Mouse (Mus musculus): ENCODE data around the gene Mmel1. TPM values are rescaled to one million over a fixed set of nuclear protein-coding genes. Genes with fewer than 3 reads are reported as not detected.

The Mmel1 gene
- polyA plus RNA-seq, 1 experiment from 2014 or later: 0.93 TPM

DNA sequence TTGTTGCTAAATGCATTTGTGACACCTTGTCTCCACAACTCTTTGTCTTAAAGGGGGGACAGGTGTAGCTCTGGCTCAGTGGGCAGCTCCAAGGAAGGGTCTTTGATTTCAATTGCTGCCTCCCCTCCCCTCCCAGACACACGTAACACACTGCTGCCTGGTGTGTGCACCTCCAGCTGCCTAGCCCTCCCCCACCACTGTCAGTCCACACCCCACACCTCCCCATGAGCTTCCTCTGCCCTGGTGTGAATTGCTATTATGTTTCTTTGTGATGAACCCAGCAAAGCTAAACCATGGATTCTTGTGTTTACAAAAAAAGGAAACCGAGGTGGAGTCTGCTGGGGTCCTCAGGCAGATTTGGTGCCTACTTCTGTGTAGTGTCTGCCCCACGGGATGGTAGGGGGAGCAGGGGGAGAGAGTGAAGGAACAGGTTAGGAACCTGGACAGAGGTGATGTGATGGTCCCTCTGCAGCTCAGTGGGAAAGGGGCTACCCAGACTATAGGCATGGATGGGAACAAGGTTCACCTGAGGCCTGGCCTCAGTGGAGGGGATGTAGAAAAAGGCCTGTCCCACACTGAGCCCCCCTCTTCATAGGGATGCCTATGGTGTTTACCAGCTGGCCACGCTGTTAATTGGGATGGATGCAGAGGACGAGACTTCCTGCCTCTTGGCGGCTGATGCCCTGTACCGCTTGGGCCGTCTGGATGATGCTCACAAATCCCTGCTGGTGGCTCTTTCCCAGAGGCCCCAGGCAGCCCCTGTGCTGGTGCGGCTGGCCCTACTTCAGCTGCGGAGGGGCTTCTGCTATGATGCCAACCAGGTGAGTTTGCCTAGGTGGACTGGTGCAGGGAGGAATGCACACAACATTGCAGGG is 11.8 kb upstream of the Mmel1 start:
- H3K27me3 ChIP-seq (replicated peaks; ENCODE audit: control insufficient read depth, insufficient read depth, low read length): no peaks in the 10 kb centered on the region
- H3K9ac ChIP-seq (ENCODE audit: low read depth, low read length): no peak overlapping the region
- WGBS: 80% methylated on average over 10 of the region's 10 CpGs

DNA sequence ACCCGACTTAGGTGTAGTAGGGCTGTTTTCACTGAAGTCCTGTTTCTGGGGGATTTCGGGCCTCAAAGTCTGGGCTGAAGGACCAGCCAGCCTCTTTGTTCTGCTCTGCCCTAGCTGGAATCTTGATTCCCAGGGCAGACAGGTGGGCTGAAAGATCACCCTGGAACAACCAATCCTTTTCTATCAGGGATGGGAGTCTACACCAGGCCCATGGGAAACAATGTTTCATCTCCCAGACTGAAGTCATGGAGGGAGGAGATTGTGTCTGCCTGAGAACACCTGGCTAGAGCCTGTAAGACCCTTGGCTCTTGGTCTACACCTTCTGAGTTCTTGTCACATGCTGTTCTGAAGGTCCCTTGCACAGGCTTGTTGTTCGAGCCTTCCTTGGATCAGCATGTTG is 10.8 kb upstream of the Mmel1 start:
- no peaks in the 10 kb centered on the region for H3K9me3 ChIP-seq (ENCODE audit: control insufficient read depth, low read length)
- H3K27ac ChIP-seq (ENCODE audit: low read depth, low read length): no peak overlapping the region
- no peak for ATAC-seq
- no peak overlapping the region for H3K4me3 ChIP-seq (ENCODE audit: low read length)
- H3K27me3 ChIP-seq (replicated peaks; ENCODE audit: control insufficient read depth, insufficient read depth, low read length): no peaks in the 10 kb centered on the region
- H3K4me1 ChIP-seq (ENCODE audit: control insufficient read depth, insufficient read depth, low read depth, low read length): peaks cover 6% of the 10 kb centered on the region; the same call in 1 of the 2 replicates
- H3K9ac ChIP-seq (ENCODE audit: low read depth, low read length): no peak overlapping the region
- 78% methylated on average over 3 of the region's 3 CpGs for WGBS
- H3K4me2 ChIP-seq (ENCODE audit: low read length): no peak overlapping the region
- H3K36me3 ChIP-seq (ENCODE audit: control insufficient read depth, insufficient read depth, low read length): no peaks in the 10 kb centered on the region

More for the DNA sequence above, 11.8 kb upstream of the Mmel1 start:
- no peaks in the 10 kb centered on the region for H3K36me3 ChIP-seq (ENCODE audit: control insufficient read depth, insufficient read depth, low read length)
- peaks cover 6% of the 10 kb centered on the region; the same call in 1 of the 2 replicates for H3K4me1 ChIP-seq (ENCODE audit: control insufficient read depth, insufficient read depth, low read depth, low read length)
- no peak for ATAC-seq
- no peak overlapping the region for H3K4me3 ChIP-seq (ENCODE audit: low read length)
- H3K4me2 ChIP-seq (ENCODE audit: low read length): no peak overlapping the region
- no peaks in the 10 kb centered on the region for H3K9me3 ChIP-seq (ENCODE audit: control insufficient read depth, low read length)
- no peak overlapping the region for H3K27ac ChIP-seq (ENCODE audit: low read depth, low read length)

DNA sequence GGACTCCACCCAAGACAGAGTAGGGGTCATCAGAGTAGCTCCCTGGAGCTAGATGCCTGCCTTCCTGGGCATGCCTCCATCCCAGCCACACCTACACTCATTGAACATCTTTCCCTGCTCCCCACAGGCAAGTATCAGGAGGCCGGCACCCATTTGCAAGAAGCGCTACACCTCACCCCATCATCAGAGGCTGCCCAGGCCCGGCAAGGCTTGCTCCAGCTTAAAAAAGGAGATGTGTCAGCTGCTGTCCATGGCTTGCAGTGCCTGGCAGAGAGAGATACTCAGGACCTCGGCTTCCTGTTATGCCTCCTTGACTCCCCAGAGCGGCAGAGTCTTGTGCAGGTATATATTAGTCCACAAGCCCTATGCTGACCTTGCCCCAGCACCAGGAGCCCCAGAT is 7.4 kb upstream of the Mmel1 start:
- no peak overlapping the region for H3K4me2 ChIP-seq (ENCODE audit: low read length)
- H3K27ac ChIP-seq (ENCODE audit: low read depth, low read length): no peak overlapping the region
- ATAC-seq: no peak
- H3K9ac ChIP-seq (ENCODE audit: low read depth, low read length): no peak overlapping the region
- H3K27me3 ChIP-seq (replicated peaks; ENCODE audit: control insufficient read depth, insufficient read depth, low read length): no peaks in the 10 kb centered on the region
- WGBS: 89% methylated on average over 5 of the region's 5 CpGs
- H3K4me3 ChIP-seq (ENCODE audit: low read length): no peak overlapping the region
- H3K9me3 ChIP-seq (ENCODE audit: control insufficient read depth, low read length): no peaks in the 10 kb centered on the region
- H3K36me3 ChIP-seq (ENCODE audit: control insufficient read depth, insufficient read depth, low read length): no peaks in the 10 kb centered on the region
- H3K4me1 ChIP-seq (ENCODE audit: control insufficient read depth, insufficient read depth, low read depth, low read length): peaks cover 13% of the 10 kb centered on the region

DNA sequence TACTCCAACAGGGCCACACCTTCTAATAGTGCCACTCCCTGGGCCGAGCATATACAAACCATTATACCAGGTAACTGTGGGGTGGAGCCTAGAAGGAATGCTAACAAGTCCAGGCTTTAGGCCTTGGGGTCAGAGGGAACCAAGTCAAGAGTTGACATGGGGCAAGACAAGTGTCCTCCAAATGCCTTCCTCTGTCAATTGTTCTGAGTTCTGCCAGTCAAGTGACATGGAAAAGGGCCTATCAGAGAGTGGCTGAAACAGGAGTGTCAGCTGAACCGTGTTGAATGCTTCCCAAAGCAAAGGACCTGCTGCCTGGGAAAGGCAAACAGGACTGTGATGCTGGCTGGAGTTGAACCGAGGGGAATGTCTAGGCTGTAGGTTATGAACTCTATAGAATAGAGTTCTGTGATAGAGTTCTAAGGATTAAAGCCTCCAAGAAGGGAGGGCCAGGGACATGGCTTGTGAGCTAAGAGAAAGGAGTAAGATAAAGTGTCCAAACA is 5.9 kb upstream of the Mmel1 start:
- H3K27me3 ChIP-seq (replicated peaks; ENCODE audit: control insufficient read depth, insufficient read depth, low read length): no peaks in the 10 kb centered on the region
- peaks cover 13% of the 10 kb centered on the region for H3K4me1 ChIP-seq (ENCODE audit: control insufficient read depth, insufficient read depth, low read depth, low read length)
- no peak overlapping the region for H3K4me2 ChIP-seq (ENCODE audit: low read length)
- no peaks in the 10 kb centered on the region for H3K36me3 ChIP-seq (ENCODE audit: control insufficient read depth, insufficient read depth, low read length)
- 84% methylated on average over 3 of the region's 3 CpGs for WGBS
- no peaks in the 10 kb centered on the region for H3K9me3 ChIP-seq (ENCODE audit: control insufficient read depth, low read length)
- H3K27ac ChIP-seq (ENCODE audit: low read depth, low read length): peak overlapping the region; percentile 76
- no peak overlapping the region for H3K9ac ChIP-seq (ENCODE audit: low read depth, low read length)
- no peak for ATAC-seq
- H3K4me3 ChIP-seq (ENCODE audit: low read length): no peak overlapping the region

DNA sequence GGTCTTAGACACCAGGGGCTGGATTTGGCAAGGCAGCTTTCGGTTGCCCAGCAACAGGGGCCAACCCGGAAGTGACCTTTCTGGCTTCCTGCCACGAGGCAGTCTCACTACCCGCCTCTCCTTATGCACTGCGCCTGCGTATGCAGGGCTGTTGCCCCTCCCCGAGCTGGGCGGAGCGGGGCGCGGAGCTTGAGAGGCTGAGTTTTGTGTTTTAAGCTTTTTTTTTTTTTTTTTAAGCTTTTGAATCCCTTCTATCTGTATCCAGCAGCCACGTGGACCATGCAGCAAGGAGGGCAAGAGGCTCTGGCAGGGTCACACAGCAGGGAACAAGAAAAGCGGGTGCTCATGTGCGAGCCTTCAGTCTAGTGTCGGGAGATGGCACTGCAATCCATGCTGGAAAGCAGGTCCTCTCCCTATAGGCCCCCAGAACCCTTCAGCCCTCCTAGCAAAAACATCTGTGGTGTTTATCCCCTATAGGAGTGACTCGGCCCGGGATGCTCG is 5.1 kb upstream of the Mmel1 start:
- Histone ChIP-seq H3K9ac (ENCODE audit: low read depth, low read length) (peak overlapping the region; percentile 61), H3K9me3 (ENCODE audit: control insufficient read depth, low read length) (no peaks in the 10 kb centered on the region), H3K4me2 (ENCODE audit: low read length) (peak overlapping the region; percentile 67), H3K4me3 (ENCODE audit: low read length) (peak overlapping the region; percentile 44), H3K27me3 (replicated peaks; ENCODE audit: control insufficient read depth, insufficient read depth, low read length) (no peaks in the 10 kb centered on the region), H3K4me1 (ENCODE audit: control insufficient read depth, insufficient read depth, low read depth, low read length) (peaks cover 13% of the 10 kb centered on the region), H3K27ac (ENCODE audit: low read depth, low read length) (peak overlapping the region; percentile 76), H3K36me3 (ENCODE audit: control insufficient read depth, insufficient read depth, low read length) (no peaks in the 10 kb centered on the region)
- ATAC-seq: peak; percentile 94
- under 1% methylated on average over 18 of the region's 18 CpGs for WGBS

DNA sequence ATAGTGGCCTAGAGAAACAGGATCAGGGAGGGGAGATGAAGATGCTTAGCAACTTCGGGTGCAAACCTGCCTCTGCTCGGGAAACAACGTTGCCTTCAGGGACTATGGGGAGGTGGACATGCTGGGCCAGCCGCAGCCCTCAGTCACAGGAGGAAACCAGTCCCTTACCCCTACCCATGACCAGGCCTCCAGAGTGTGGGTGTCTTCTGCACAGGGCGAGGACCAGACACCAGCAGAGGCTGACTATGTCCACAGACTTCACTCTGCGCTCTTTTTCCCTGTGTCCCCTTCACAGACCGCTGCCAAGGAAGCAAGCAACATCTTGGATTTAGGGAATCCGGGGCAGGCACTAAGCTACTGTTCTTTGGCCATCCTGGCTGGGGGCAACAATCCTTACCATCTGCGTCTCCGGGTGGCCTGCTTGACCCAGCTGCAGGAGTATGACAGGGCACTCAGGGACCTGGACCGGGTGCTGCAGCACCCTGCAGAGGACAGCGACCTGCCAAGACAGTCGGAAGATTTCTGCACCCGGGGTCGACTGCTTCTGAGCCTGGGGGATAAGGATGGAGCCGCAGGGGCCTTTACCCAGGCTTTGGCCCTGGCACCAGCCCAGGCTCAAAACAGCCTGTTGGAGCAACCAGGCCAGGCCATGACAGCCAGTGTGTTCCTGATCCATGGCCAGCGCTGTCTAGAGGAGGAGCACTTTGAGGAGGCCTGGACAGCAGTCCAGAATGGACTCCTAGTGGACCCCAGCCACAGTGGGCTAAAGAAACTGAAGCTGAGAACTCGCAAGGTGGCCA is 4.2 kb upstream of the Mmel1 start:
- Histone ChIP-seq H3K4me2 (ENCODE audit: low read length) (peak overlapping the region; percentile 67), H3K9ac (ENCODE audit: low read depth, low read length) (peak overlapping the region; percentile 61), H3K4me3 (ENCODE audit: low read length) (no peak overlapping the region; the same call in 1 of the 2 replicates), H3K36me3 (ENCODE audit: control insufficient read depth, insufficient read depth, low read length) (no peaks in the 10 kb centered on the region), H3K27ac (ENCODE audit: low read depth, low read length) (peak overlapping the region; percentile 76), H3K27me3 (replicated peaks; ENCODE audit: control insufficient read depth, insufficient read depth, low read length) (no peaks in the 10 kb centered on the region), H3K4me1 (ENCODE audit: control insufficient read depth, insufficient read depth, low read depth, low read length) (peaks cover 13% of the 10 kb centered on the region), H3K9me3 (ENCODE audit: control insufficient read depth, low read length) (no peaks in the 10 kb centered on the region)
- WGBS: 83% methylated on average over 18 of the region's 18 CpGs
- no peak for ATAC-seq

DNA sequence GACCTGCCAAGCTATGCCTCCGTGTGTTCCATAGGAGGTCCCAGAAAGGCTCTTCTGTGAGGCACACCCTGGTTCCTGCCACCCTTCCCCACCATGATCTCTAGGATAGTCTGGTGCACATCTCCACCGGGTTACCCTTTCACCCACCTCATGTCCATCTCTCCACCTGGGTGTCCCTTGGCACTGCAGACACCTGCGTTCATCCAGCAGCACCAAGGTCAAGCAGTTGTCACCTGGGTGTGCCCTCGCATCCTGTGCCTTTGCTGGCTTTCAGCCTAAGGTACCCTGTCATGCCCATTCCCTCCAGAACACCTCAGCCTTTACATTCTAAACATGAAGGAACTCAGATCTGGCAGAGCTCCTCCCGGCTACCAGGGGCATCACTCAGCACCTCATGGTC is 3.0 kb upstream of the Mmel1 start:
- no peaks in the 10 kb centered on the region for H3K27me3 ChIP-seq (replicated peaks; ENCODE audit: control insufficient read depth, insufficient read depth, low read length)
- no peaks in the 10 kb centered on the region for H3K9me3 ChIP-seq (ENCODE audit: control insufficient read depth, low read length)
- no peak overlapping the region for H3K27ac ChIP-seq (ENCODE audit: low read depth, low read length)
- no peak for ATAC-seq
- peaks cover 13% of the 10 kb centered on the region for H3K4me1 ChIP-seq (ENCODE audit: control insufficient read depth, insufficient read depth, low read depth, low read length)
- H3K9ac ChIP-seq (ENCODE audit: low read depth, low read length): no peak overlapping the region
- WGBS: 91% methylated on average over 5 of the region's 5 CpGs
- no peaks in the 10 kb centered on the region for H3K36me3 ChIP-seq (ENCODE audit: control insufficient read depth, insufficient read depth, low read length)
- H3K4me3 ChIP-seq (ENCODE audit: low read length): no peak overlapping the region
- H3K4me2 ChIP-seq (ENCODE audit: low read length): no peak overlapping the region

DNA sequence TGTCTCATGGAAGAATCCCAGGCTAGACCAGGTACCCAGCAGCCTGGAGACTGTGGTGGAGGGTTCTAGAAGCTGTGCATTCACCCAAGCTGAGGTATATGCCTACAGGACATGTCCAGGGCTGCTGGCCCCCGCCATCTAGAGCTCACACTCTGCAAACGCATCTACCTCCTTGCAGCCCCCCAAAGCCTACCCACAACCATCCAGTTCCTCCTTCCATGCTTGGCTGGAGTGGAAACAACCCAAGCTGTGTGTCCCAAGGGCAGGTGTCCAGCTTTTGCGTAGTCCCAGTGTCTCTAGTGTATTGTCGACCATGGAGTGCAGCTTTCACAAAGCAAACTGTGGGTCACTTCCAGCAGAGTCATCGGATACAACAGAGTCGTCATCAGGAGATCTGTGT is 2.1 kb upstream of the Mmel1 start:
- Histone ChIP-seq H3K9ac (ENCODE audit: low read depth, low read length) (no peak overlapping the region), H3K4me2 (ENCODE audit: low read length) (no peak overlapping the region), H3K36me3 (ENCODE audit: control insufficient read depth, insufficient read depth, low read length) (no peaks in the 10 kb centered on the region), H3K9me3 (ENCODE audit: control insufficient read depth, low read length) (no peaks in the 10 kb centered on the region), H3K4me1 (ENCODE audit: control insufficient read depth, insufficient read depth, low read depth, low read length) (peaks cover 15% of the 10 kb centered on the region), H3K27me3 (replicated peaks; ENCODE audit: control insufficient read depth, insufficient read depth, low read length) (no peaks in the 10 kb centered on the region), H3K27ac (ENCODE audit: low read depth, low read length) (no peak overlapping the region), H3K4me3 (ENCODE audit: low read length) (no peak overlapping the region)
- no peak for ATAC-seq
- 82% methylated on average over 6 of the region's 6 CpGs for WGBS

DNA sequence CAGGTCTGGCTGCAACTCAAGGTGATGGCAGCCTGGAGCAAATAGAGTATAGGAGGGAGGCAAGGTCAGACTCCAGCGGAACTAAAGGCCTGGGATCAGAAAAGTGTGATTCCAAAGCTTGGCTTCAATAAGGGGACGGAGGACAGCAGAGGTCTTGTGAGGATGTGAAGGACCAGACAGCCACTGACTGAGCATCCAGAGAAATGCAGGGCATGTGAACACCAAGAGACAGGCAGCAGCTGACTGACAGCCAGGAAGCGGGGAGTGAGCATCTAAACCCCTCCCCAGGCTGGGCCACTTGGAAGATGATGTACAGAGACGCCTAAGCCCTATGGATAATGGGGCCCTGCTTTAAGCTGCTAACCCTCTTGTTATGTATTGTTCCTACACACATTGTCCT is 1.3 kb downstream of the Mmel1 start:
- 90% methylated on average over 3 of the region's 4 CpGs for WGBS
- Histone ChIP-seq H3K9me3 (ENCODE audit: control insufficient read depth, low read length) (no peaks in the 10 kb centered on the region), H3K27me3 (replicated peaks; ENCODE audit: control insufficient read depth, insufficient read depth, low read length) (no peaks in the 10 kb centered on the region), H3K4me2 (ENCODE audit: low read length) (no peak overlapping the region), H3K4me1 (ENCODE audit: control insufficient read depth, insufficient read depth, low read depth, low read length) (peaks cover 2% of the 10 kb centered on the region; the same call in 1 of the 2 replicates), H3K9ac (ENCODE audit: low read depth, low read length) (no peak overlapping the region), H3K36me3 (ENCODE audit: control insufficient read depth, insufficient read depth, low read length) (no peaks in the 10 kb centered on the region), H3K27ac (ENCODE audit: low read depth, low read length) (no peak overlapping the region), H3K4me3 (ENCODE audit: low read length) (no peak overlapping the region)
- ATAC-seq: no peak

All from hindbrain, embryonic 16.5 days (tissue).